Mouse (Mus musculus) brain, embryonic 14.5 days (tissue): ENCODE measurements around the gene Atf7.

Experiments used
- CTCF ChIP-seq: fragments of 200-500 bp; IDR thresholded peaks from 2 replicates; pipeline ENCODE4 v1.5.1; 2012; ENCODE audit warnings: inconsistent platforms, mild to moderate bottlenecking, moderate library complexity, borderline replicate concordance; ENCODE audit not compliant: insufficient read depth, insufficient read length; ENCODE audit errors: extremely low read depth
- POLR2A ChIP-seq: fragments of 200-500 bp; IDR thresholded peaks from 2 replicates; pipeline ENCODE4 v1.6.1; 2012; ENCODE audit warnings: mild to moderate bottlenecking, inconsistent platforms, borderline replicate concordance; ENCODE audit not compliant: poor library complexity, insufficient read depth, insufficient read length, severe bottlenecking; ENCODE audit errors: extremely low read depth

GRCm38 (mm10) chr15:102651107-102651506 lies 25.8 kb upstream of the Atf7 start:
- no peak for TF ChIP-seq CTCF
- TF ChIP-seq POLR2A: no peak
